Mouse (Mus musculus) liver, embryonic 16.5 days (tissue): ENCODE data around the gene Rab6a. TPM values are rescaled to one million over a fixed set of nuclear protein-coding genes. Genes with fewer than 3 reads are reported as not detected.

Experiments used
- ATAC-seq: fragments of 200-750 bp; cut with Nextera tagmentation; 2 replicates; pipeline ENCODE4 v1.8.0; 2017; ENCODE audit warnings: low read depth, mild to moderate bottlenecking, moderate number of reproducible peaks, moderate library complexity
- H3K27ac ChIP-seq: fragments of 300-500 bp; sonication (generic); 2 replicates; pipeline ENCODE4 v1.5.1; 2014; ENCODE audit warnings: mild to moderate bottlenecking, low read length
- H3K27me3 ChIP-seq: fragments of 300-500 bp; sonication (generic); 2 replicates; pipeline ENCODE4 v1.6.1; 2014; ENCODE audit warnings: low read depth, low read length, mixed read lengths; ENCODE audit not compliant: control insufficient read depth, insufficient read depth
- H3K36me3 ChIP-seq: fragments of 300-500 bp; sonication (generic); 2 replicates; pipeline ENCODE4 v1.6.1; 2014; ENCODE audit warnings: mild to moderate bottlenecking; ENCODE audit not compliant: control insufficient read depth, insufficient read depth
- H3K4me1 ChIP-seq: fragments of 300-500 bp; sonication (generic); 2 replicates; pipeline ENCODE4 v1.6.1; 2014; ENCODE audit warnings: low read depth, low read length, mixed read lengths; ENCODE audit not compliant: control insufficient read depth
- H3K4me2 ChIP-seq: fragments of 300-500 bp; sonication (generic); 2 replicates; pipeline ENCODE4 v1.6.1; 2014; ENCODE audit warnings: low read depth, low read length, mixed read lengths
- H3K4me3 ChIP-seq: fragments of 300-500 bp; sonication (generic); 2 replicates; pipeline ENCODE4 v1.5.1; 2014; ENCODE audit warnings: low read depth, mild to moderate bottlenecking, low read length
- H3K9ac ChIP-seq: fragments of 300-500 bp; sonication (generic); 2 replicates; pipeline ENCODE4 v1.6.1; 2014; ENCODE audit warnings: low read depth, low read length
- H3K9me3 ChIP-seq: fragments of 300-500 bp; sonication (generic); replicated peaks from 2 replicates; pipeline ENCODE4 v1.6.1; 2016; ENCODE audit warnings: low read length; ENCODE audit not compliant: control insufficient read depth
- WGBS: fragments of 180-500 bp; shearing (Covaris S2); extraction: QIAGEN DNeasy Blood & Tissue Kit; methylation state at CpG from one replicate; pipeline ENCODE4 v1.1.7; 2014; ENCODE audit not compliant: insufficient replicate concordance; 5-methylcytosine and 5-hydroxymethylcytosine counted together
- polyA plus RNA-seq: library from polyadenylated mRNA; unstranded; fragments of >200 nt; fragmentation: Nextera tagmentation; extraction: Ambion mirVana; gene quantifications from 2 replicates; pipeline ENCODE4 v1.2.1, GENCODE M21; 2015

Rab6a gene
- polyA plus RNA-seq, 1 experiment from 2014 or later, result 30.8 TPM

- Histone ChIP-seq H3K4me3 (no peak overlapping the region), H3K4me1 (peaks cover 7% of the 10 kb centered on the region), H3K27me3 (no peaks in the 10 kb centered on the region), H3K36me3 (no peaks in the 10 kb centered on the region), H3K4me2 (no peak overlapping the region), H3K9me3 (no peaks in the 10 kb centered on the region), H3K27ac (no peak overlapping the region), H3K9ac (no peak overlapping the region)
- WGBS, result 68% methylated on average over 8 of the region's 8 CpGs
- ATAC-seq, result no peak
These were observed 42.6 kb downstream of the Rab6a start for GRCm38 (mm10) chr7:100649826-100650225.

- Histone ChIP-seq H3K4me3 (no peak overlapping the region), H3K4me1 (peaks cover 2% of the 10 kb centered on the region), H3K27me3 (no peaks in the 10 kb centered on the region), H3K27ac (no peak overlapping the region), H3K4me2 (no peak overlapping the region), H3K36me3 (no peaks in the 10 kb centered on the region), H3K9ac (no peak overlapping the region), H3K9me3 (no peaks in the 10 kb centered on the region)
- 65% methylated on average over 6 of the region's 6 CpGs for WGBS
- ATAC-seq, result no peak
These were observed 43.2 kb downstream of the Rab6a start for GRCm38 (mm10) chr7:100650421-100650820.

- Histone ChIP-seq H3K4me1 (no peaks in the 10 kb centered on the region), H3K27ac (no peak overlapping the region), H3K9ac (no peak overlapping the region), H3K4me2 (no peak overlapping the region), H3K27me3 (no peaks in the 10 kb centered on the region), H3K36me3 (no peaks in the 10 kb centered on the region), H3K9me3 (no peaks in the 10 kb centered on the region), H3K4me3 (no peak overlapping the region)
- no peak for ATAC-seq
- WGBS, result 41% methylated on average over 4 of the region's 4 CpGs
These were observed 43.8 kb downstream of the Rab6a start for GRCm38 (mm10) chr7:100651011-100651410.

GRCm38 (mm10) chr7:100653480-100654266 is 46.5 kb downstream of the Rab6a start:
- Histone ChIP-seq H3K27ac (no peak overlapping the region), H3K4me2 (no peak overlapping the region), H3K9ac (no peak overlapping the region), H3K4me1 (no peaks in the 10 kb centered on the region), H3K36me3 (no peaks in the 10 kb centered on the region), H3K4me3 (no peak overlapping the region), H3K27me3 (no peaks in the 10 kb centered on the region), H3K9me3 (no peaks in the 10 kb centered on the region)
- no peak for ATAC-seq
- WGBS, result 71% methylated on average over 9 of the region's 9 CpGs

- H3K9ac ChIP-seq, result no peak overlapping the region
- H3K36me3 ChIP-seq, result no peaks in the 10 kb centered on the region
- no peaks in the 10 kb centered on the region for H3K4me1 ChIP-seq
- H3K4me2 ChIP-seq, result no peak overlapping the region
- H3K4me3 ChIP-seq, result no peak overlapping the region
- no peak for ATAC-seq
- H3K27ac ChIP-seq, result no peak overlapping the region
- H3K27me3 ChIP-seq, result no peaks in the 10 kb centered on the region
- WGBS, result 72% methylated on average over 8 of the region's 8 CpGs
- H3K9me3 ChIP-seq, result no peaks in the 10 kb centered on the region
These were observed 47.2 kb downstream of the Rab6a start for GRCm38 (mm10) chr7:100654441-100654840.

- H3K27me3 ChIP-seq, result no peaks in the 10 kb centered on the region
- H3K9ac ChIP-seq, result no peak overlapping the region
- no peaks in the 10 kb centered on the region for H3K4me1 ChIP-seq
- no peak overlapping the region for H3K4me2 ChIP-seq
- H3K36me3 ChIP-seq, result no peaks in the 10 kb centered on the region
- no peak overlapping the region for H3K27ac ChIP-seq
- ATAC-seq, result no peak
- H3K9me3 ChIP-seq, result no peaks in the 10 kb centered on the region
- 58% methylated on average over 5 of the region's 5 CpGs for WGBS
- H3K4me3 ChIP-seq, result no peak overlapping the region
These were observed 49.5 kb downstream of the Rab6a start for GRCm38 (mm10) chr7:100656739-100657138.

GRCm38 (mm10) chr7:100658093-100658578 is 50.9 kb downstream of the Rab6a start:
- Histone ChIP-seq H3K27me3 (no peaks in the 10 kb centered on the region), H3K4me2 (peak overlapping the region; percentile 30; the same call in 1 of the 2 replicates), H3K9me3 (no peaks in the 10 kb centered on the region), H3K9ac (no peak overlapping the region), H3K27ac (no peak overlapping the region), H3K4me1 (peaks cover 1% of the 10 kb centered on the region; the same call in 1 of the 2 replicates), H3K36me3 (no peaks in the 10 kb centered on the region), H3K4me3 (no peak overlapping the region)
- peak; percentile 33; the same call in 1 of the 2 replicates for ATAC-seq
- WGBS, result 42% methylated on average over 18 of the region's 18 CpGs

- no peak overlapping the region for H3K4me2 ChIP-seq
- H3K27ac ChIP-seq, result no peak overlapping the region
- no peak overlapping the region for H3K4me3 ChIP-seq
- no peak overlapping the region for H3K9ac ChIP-seq
- peaks cover 5% of the 10 kb centered on the region for H3K4me1 ChIP-seq
- no peaks in the 10 kb centered on the region for H3K9me3 ChIP-seq
- ATAC-seq, result no peak
- H3K27me3 ChIP-seq, result peaks cover 13% of the 10 kb centered on the region
- H3K36me3 ChIP-seq, result no peaks in the 10 kb centered on the region
- WGBS, result 57% methylated on average over 7 of the region's 7 CpGs
These were observed 54.1 kb downstream of the Rab6a start for GRCm38 (mm10) chr7:100661264-100661663.

GRCm38 (mm10) chr7:100662231-100662630 is 55.0 kb downstream of the Rab6a start, which contains the start of gene Plekhb1:
TSS of gene Plekhb1 (minus strand) at chr7:100662414.
- no peak within 1 kb of the TSS for H3K27ac ChIP-seq
- H3K4me3 ChIP-seq, result no peak within 1 kb of the TSS
- ATAC-seq, result no peak
- H3K36me3 ChIP-seq, result no peaks in the 10 kb centered on the region
- no peaks in the 10 kb centered on the region for H3K9me3 ChIP-seq
- no peak within 1 kb of the TSS for H3K9ac ChIP-seq
- 78% methylated on average over 8 of the region's 8 CpGs for WGBS
- peaks cover 5% of the 10 kb centered on the region for H3K4me1 ChIP-seq
- H3K27me3 ChIP-seq, result peaks cover 13% of the 10 kb centered on the region
- H3K4me2 ChIP-seq, result no peak within 1 kb of the TSS
